Mouse (Mus musculus) CH12.LX (cell line): ENCODE results near the gene Pfn1. TPM values are rescaled to one million over a fixed set of nuclear protein-coding genes. Genes with fewer than 3 reads are reported as not detected.

ENCODE experiments used
- DNase-seq: peaks from one replicate; pipeline ENCODE4 v3.0.0-alpha.2; 2013; ENCODE audit errors: extremely low read depth
- H3K27ac ChIP-seq: 2 replicates; pipeline ENCODE4 v1.5.1; 2012; ENCODE audit warnings: low read depth, mild to moderate bottlenecking, control low read depth, moderate library complexity; ENCODE audit not compliant: insufficient read depth
- H3K27me3 ChIP-seq: replicated peaks from 2 replicates; pipeline ENCODE3; 2012; ENCODE audit warnings: inconsistent platforms
- H3K36me3 ChIP-seq, 2 experiments: replicated peaks in 1 of 2; 2 replicates each; pipeline versions ENCODE3 to v1.6.1; 2012; ENCODE audit warnings: inconsistent platforms in 1 of 2, low read length in 1 of 2, mild to moderate bottlenecking in 1 of 2, mixed read lengths in 1 of 2, moderate library complexity in 1 of 2; ENCODE audit not compliant: control insufficient read depth in 1 of 2, insufficient read depth in 1 of 2
- H3K4me1 ChIP-seq, 2 experiments: 2 replicates each; pipeline ENCODE4 v1.6.1; 2012; ENCODE audit warnings: inconsistent platforms in 1 of 2, moderate library complexity in 1 of 2; ENCODE audit not compliant: insufficient read depth in 2 of 2, control insufficient read depth in 1 of 2
- H3K4me2 ChIP-seq: 2 replicates; pipeline ENCODE4 v1.6.1; 2012; ENCODE audit warnings: low read depth, mild to moderate bottlenecking, control low read depth; ENCODE audit not compliant: poor library complexity, insufficient read depth, severe bottlenecking
- H3K4me3 ChIP-seq, 3 experiments: fragments of 150-350 bp in 1 of 3; sonication (generic) in 1 of 3; replicated peaks in 1 of 3; 2 replicates each; pipeline versions ENCODE3 to v1.5.1; 2011 to 2012; ENCODE audit warnings: low read depth in 2 of 3, low read length in 2 of 3, mild to moderate bottlenecking in 2 of 3, moderate library complexity in 2 of 3, control low read depth in 1 of 3, improper control_type of control experiment in 1 of 3, inconsistent platforms in 1 of 3, mixed read lengths in 1 of 3; ENCODE audit not compliant: poor library complexity in 1 of 3
- H3K79me2 ChIP-seq: replicated peaks from 2 replicates; pipeline ENCODE4 v1.6.1; 2012; ENCODE audit warnings: mild to moderate bottlenecking, moderate library complexity; ENCODE audit not compliant: control insufficient read depth, poor library complexity, insufficient read depth, severe bottlenecking; ENCODE audit errors: extremely low read depth
- H3K9ac ChIP-seq: 2 replicates; pipeline ENCODE4 v1.6.1; 2012; ENCODE audit warnings: low read depth, mild to moderate bottlenecking, control low read depth, moderate library complexity; ENCODE audit not compliant: insufficient read depth
- H3K9me3 ChIP-seq: replicated peaks from 2 replicates; pipeline ENCODE3; 2012; ENCODE audit warnings: low read length, inconsistent platforms, mixed read lengths
- BHLHE40 ChIP-seq: IDR thresholded peaks from 2 replicates; pipeline ENCODE4 v1.6.1; 2011; ENCODE audit warnings: mild to moderate bottlenecking, low read depth, low read length, improper control_type of control experiment
- EP300 ChIP-seq: IDR thresholded peaks from 2 replicates; pipeline ENCODE4 v1.6.1; 2011; ENCODE audit warnings: low read length, improper control_type of control experiment
- JUND ChIP-seq: conservative IDR thresholded peaks from 2 replicates; pipeline ENCODE4 v1.6.1; 2011; ENCODE audit warnings: low read depth, low read length, improper control_type of control experiment
- MAX ChIP-seq: IDR thresholded peaks from 2 replicates; pipeline ENCODE4 v1.6.1; 2011; ENCODE audit warnings: low read length, improper control_type of control experiment
- MAZ ChIP-seq: IDR thresholded peaks from 2 replicates; pipeline ENCODE4 v1.6.1; 2012; ENCODE audit warnings: low read depth, mild to moderate bottlenecking, inconsistent platforms, low read length, improper control_type of control experiment, moderate library complexity
- MEF2A ChIP-seq: IDR thresholded peaks from 2 replicates; pipeline ENCODE4 v1.6.1; 2014; ENCODE audit warnings: low read depth, mild to moderate bottlenecking, inconsistent platforms, low read length, improper control_type of control experiment, borderline replicate concordance
- MXI1 ChIP-seq: IDR thresholded peaks from 2 replicates; pipeline ENCODE4 v1.6.1; 2011; ENCODE audit warnings: mild to moderate bottlenecking, low read depth, low read length, improper control_type of control experiment
- NELFE ChIP-seq: IDR thresholded peaks from 2 replicates; pipeline ENCODE4 v1.6.1; 2011; ENCODE audit warnings: low read depth, low read length, improper control_type of control experiment
- NRF1 ChIP-seq: IDR thresholded peaks from 2 replicates; pipeline ENCODE4 v1.6.1; 2014; ENCODE audit warnings: low read depth, mild to moderate bottlenecking, inconsistent platforms, low read length, improper control_type of control experiment, moderate library complexity
- POLR2A ChIP-seq: IDR thresholded peaks from 2 replicates; pipeline ENCODE4 v1.6.1; 2011; ENCODE audit warnings: low read depth, mild to moderate bottlenecking, improper control_type of control experiment, low read length
- RCOR1 ChIP-seq: conservative IDR thresholded peaks from 2 replicates; pipeline ENCODE4 v1.6.1; 2012; ENCODE audit warnings: low read depth, mild to moderate bottlenecking, inconsistent platforms, low read length, improper control_type of control experiment
- SMC3 ChIP-seq: IDR thresholded peaks from 2 replicates; pipeline ENCODE4 v1.6.1; 2011; ENCODE audit warnings: low read depth, low read length, improper control_type of control experiment
- TBP ChIP-seq: conservative IDR thresholded peaks from 2 replicates; pipeline ENCODE4 v1.6.1; 2011; ENCODE audit warnings: low read depth, low read length, improper control_type of control experiment
- USF2 ChIP-seq: conservative IDR thresholded peaks from 2 replicates; pipeline ENCODE4 v1.6.1; 2011; ENCODE audit warnings: low read depth, low read length, improper control_type of control experiment
- ZC3H11A ChIP-seq: IDR thresholded peaks from 2 replicates; pipeline ENCODE4 v1.6.1; 2012; ENCODE audit warnings: low read depth, mild to moderate bottlenecking, inconsistent platforms, low read length, improper control_type of control experiment
- ZMIZ1 ChIP-seq: IDR thresholded peaks from 2 replicates; pipeline ENCODE4 v1.6.1; 2012; ENCODE audit warnings: low read depth, mild to moderate bottlenecking, inconsistent platforms, low read length, improper control_type of control experiment
- ZNF384 ChIP-seq: IDR thresholded peaks from 2 replicates; pipeline ENCODE4 v1.6.1; 2012; ENCODE audit warnings: low read depth, low read length, improper control_type of control experiment, inconsistent platforms
- dilution Hi-C: fragments of 300-500 bp; cut with MboI; formaldehyde crosslinking; loops from 2 replicates; pipeline ENCODE4 v1.14.3; 2020; ENCODE audit warnings: low sequenced_read_pairs; ENCODE audit not compliant: extremely low pct_unique_long_range_greater_than_20kb, extremely low pct_ligation_motif_present
- in situ Hi-C: fragments of 300-500 bp; cut with MboI; formaldehyde crosslinking; loops from 3 replicates; pipeline ENCODE4 v1.14.3; 2019; ENCODE audit warnings: low sequenced_read_pairs, low pct_ligation_motif_present, low pct_unique_long_range_greater_than_20kb, mixed read lengths
- polyA plus RNA-seq: library from polyadenylated mRNA; unstranded; fragments of >175 nt; gene quantifications from 2 replicates; pipeline ENCODE4 v1.2.1, GENCODE M21; 2012; ENCODE audit warnings: low read depth; ENCODE audit not compliant: insufficient read length
- total RNA-seq, 2 experiments: library from RNA; depleted of rRNA; stranded (reverse); fragments of 300-350 nt in 1 of 2; fragments of >200 nt in 1 of 2; gene quantifications; 2 replicates each; pipeline ENCODE4 v1.2.3; 2012 to 2014

The Pfn1 gene
- total and polyA plus RNA-seq, 3 experiments = 844 to 2,624 (median 1,045) TPM

DNA sequence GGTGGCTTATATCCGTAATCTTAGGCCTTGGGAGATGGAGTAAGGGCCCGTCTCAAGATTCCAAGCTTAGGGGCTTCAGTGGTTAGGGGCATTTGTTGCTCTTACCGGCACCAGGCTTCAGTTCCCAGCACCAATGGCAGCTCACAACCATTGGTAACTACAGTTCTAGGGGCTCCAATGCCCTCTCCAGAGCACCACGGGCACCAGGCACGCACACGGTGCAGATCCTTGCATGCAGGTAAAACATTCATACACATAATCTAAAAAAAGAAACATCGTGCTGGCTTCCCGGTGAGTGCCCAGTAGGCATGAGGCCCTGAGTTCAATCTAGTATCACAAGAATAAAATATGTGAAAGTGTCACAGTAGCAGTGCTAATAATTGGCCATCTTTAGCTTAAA, 8.7 kb upstream of the Pfn1 start:
- H3K4me3 ChIP-seq = no peak overlapping the region
- H3K27ac ChIP-seq = no peak overlapping the region
- H3K36me3 ChIP-seq = peaks cover 46 to 91% of the 10 kb centered on the region in 2 experiments
- H3K27me3 ChIP-seq = no peaks in the 10 kb centered on the region
- H3K9ac ChIP-seq = no peak overlapping the region
- no peak for DNase-seq
- dilution Hi-C loops = no loop called here
- in situ Hi-C loops = no loop called here
- H3K79me2 ChIP-seq = peaks cover 19% of the 10 kb centered on the region
- TF ChIP-seq NELFE (no peak), MAX (no peak), USF2 (no peak), BHLHE40 (no peak), MEF2A (no peak), EP300 (no peak), POLR2A (no peak), TBP (no peak), ZC3H11A (no peak), JUND (no peak), NRF1 (no peak), RCOR1 (no peak), MAZ (no peak), ZMIZ1 (no peak), ZNF384 (no peak), SMC3 (no peak), MXI1 (no peak)
- TF ChIP-seq, all 38 proteins: peak for 0
- peaks cover 10 to 25% of the 10 kb centered on the region in 2 experiments for H3K4me1 ChIP-seq
- no peak overlapping the region for H3K4me2 ChIP-seq
- H3K9me3 ChIP-seq = no peaks in the 10 kb centered on the region

DNA sequence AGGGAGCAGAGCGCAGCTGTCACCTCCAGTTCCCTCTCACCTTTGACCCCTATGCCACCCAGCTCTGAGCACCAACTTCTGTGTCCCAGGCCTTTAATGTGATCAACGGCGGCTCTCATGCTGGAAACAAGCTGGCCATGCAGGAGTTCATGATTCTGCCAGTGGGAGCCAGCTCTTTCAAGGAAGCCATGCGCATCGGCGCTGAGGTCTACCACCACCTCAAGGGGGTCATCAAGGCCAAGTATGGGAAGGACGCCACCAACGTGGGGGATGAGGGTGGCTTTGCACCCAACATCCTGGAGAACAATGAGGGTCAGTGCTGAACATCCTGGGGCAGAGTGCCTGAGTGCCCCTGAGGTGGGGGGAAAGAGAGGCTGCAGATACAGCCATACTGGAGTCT, 6.1 kb upstream of the Pfn1 start:
- no peak for TF ChIP-seq MEF2A
- H3K9me3 ChIP-seq = no peaks in the 10 kb centered on the region
- H3K27ac ChIP-seq = no peak overlapping the region
- no peak overlapping the region for H3K9ac ChIP-seq
- no peak for DNase-seq
- in situ Hi-C loops (no loop called here), dilution Hi-C loops (no loop called here)
- peaks cover 38 to 70% of the 10 kb centered on the region in 2 experiments for H3K36me3 ChIP-seq
- H3K4me3 ChIP-seq = no peak overlapping the region
- no peak overlapping the region for H3K4me2 ChIP-seq
- no peaks in the 10 kb centered on the region for H3K27me3 ChIP-seq
- H3K4me1 ChIP-seq = peaks cover 7 to 26% of the 10 kb centered on the region in 2 experiments
- no peaks in the 10 kb centered on the region for H3K79me2 ChIP-seq
